Mouse (Mus musculus): ENCODE measurements around the gene Psip1.
"Not testable (repeated sequence)": the region's sequence is repeated elsewhere in the genome, so short reads cannot be mapped to it uniquely, and the experiment has no call there.

The Psip1 gene

DNA sequence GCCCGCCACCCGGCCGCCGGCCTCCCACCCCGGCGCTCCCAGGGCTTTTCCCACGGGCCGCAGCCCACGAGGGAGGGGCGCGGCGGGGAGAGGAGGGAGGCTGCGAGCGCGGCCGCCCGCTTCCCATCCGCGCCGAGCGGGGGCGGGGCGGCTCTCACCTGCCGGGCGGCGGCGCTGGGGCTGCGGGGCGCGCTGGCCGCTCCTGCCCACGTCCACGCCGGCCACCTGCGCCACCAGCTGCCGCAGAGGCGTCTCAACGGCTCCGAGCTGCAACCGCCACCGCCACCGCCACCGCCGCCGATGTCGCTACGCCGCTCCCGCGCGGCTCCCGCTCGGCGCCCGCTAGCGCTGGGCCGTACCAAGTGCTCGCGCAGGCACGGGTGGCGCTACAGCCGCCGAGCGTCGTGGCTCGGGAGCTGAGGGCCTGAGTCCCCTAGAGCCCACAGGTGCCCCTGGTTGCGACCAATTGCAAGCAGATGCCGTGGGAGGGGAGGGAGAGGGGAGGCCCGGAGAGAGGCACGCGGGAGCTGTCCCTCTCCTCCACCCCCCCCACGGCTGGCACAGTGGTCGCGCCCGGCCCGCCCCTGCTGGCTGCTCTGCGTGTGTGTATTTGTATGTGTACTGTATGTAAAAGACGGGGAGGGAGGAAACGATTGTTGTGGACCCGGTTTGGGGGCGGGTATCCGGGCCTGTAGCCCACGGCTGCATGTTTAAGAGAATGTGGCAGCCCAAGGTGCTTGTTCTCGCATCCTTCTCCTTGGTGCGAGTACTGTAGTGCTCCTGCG, at the start of gene Psip1:
TSS of gene Psip1 (minus strand) at position 343 of the 785 bp plus-strand sequence.
- peak; percentile 83 for DNase-seq (ENCODE audit: low spot score)

- DNase-seq (ENCODE audit: low spot score), result no peak
Measured at GRCm38 (mm10) chr4:83534024-83534423, 47.8 kb upstream of the Psip1 start.

GRCm38 (mm10) chr4:83533168-83533911, 47.1 kb upstream of the Psip1 start:
- DNase-seq (ENCODE audit: low spot score), result no peak

DNA sequence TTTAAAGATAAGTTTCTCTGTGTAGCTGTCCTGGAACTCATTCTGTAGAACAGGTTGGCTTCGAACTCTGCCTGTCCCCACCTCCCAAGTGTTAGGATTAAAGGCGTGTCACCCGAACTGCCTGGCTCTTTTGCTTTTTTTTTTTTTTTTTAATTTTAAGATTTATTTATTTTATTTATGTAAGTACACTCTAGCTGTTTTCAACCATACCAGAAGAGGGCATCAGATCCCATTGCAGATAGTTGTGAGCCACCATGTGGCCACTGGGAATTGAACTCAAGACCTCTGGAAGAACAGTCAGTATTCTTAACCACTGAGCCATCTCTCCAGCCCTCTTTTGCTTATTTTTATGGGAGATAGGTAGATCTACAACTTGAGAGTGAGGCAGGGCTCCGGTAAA, 43.8 kb upstream of the Psip1 start:
- DNase-seq (ENCODE audit: low spot score), result not testable (repeated sequence)

- DNase-seq (ENCODE audit: low spot score), result peak; percentile 29
Measured at GRCm38 (mm10) chr4:83527921-83528320, 41.7 kb upstream of the Psip1 start.

DNA sequence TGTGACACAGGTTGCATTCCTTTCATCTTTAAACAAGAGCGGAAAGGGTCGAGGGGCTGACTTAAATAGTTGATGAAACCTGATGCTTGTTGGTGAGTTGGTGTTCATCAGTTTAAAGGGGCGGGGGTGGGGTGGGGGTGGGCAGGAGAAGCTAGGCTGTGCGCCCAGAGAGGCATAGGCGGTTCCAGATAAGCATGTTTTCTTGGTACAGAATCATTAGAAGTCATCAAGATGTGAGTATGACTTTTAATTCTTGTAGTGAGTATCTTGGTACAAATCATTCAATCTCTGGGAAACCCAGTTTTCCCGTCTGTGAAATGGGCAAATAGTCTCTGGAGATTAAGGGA, 40.7 kb upstream of the Psip1 start:
- DNase-seq (ENCODE audit: low spot score), result no peak

- peak; percentile 40 for DNase-seq (ENCODE audit: low spot score)
Measured at GRCm38 (mm10) chr4:83526270-83526987, 40.2 kb upstream of the Psip1 start.

DNA sequence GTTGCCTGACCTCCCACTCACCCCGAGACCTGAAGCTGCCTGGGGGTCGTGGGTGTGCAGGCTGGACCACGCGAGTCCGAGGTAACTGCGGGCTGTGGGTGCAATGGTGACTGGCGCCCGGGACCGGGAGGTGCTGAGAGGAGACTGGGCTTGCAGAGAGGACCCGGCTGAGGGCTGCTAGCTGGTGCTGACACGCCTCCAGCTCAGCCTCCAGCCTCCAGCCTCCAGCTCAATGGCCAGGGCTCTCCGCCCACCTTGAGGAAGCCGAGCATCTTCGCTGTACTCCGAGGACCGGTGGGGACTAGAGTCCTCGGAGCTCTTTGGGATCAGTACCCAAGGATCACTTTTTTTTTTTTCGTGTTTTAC, 39.4 kb upstream of the Psip1 start:
- DNase-seq (ENCODE audit: low spot score), result peak; percentile 65

- DNase-seq (ENCODE audit: low spot score), result peak; percentile 95
Measured at GRCm38 (mm10) chr4:83524843-83525689, 38.8 kb upstream of the Psip1 start, which contains the start of gene Ccdc171. Ccdc171 (plus strand) TSS chr4:83525545.

- DNase-seq (ENCODE audit: low spot score), result no peak
Measured at GRCm38 (mm10) chr4:83524456-83524842, 38.2 kb upstream of the Psip1 start.

GRCm38 (mm10) chr4:83522066-83522465, 35.8 kb upstream of the Psip1 start:
- DNase-seq (ENCODE audit: low spot score), result no peak

DNA sequence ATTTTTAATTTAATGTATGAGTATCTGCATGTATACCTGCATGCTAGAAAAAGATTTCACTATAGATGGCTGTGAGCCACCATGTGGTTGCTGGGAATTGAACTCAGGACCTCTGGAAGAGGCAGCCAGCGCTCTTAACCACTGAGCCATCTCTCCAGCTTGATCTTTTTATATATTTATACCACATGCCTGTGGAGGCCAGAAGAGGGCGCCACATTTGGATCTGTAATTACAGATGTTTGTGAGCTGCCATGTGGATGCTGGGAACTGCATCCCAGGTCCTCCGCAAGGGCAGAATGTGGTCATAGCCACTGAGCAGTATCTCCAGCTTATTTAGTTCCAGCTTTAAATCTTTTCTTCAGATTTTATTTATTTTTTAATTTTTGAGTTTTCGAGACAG, 34.0 kb upstream of the Psip1 start:
- no peak for DNase-seq (ENCODE audit: low spot score)

DNA sequence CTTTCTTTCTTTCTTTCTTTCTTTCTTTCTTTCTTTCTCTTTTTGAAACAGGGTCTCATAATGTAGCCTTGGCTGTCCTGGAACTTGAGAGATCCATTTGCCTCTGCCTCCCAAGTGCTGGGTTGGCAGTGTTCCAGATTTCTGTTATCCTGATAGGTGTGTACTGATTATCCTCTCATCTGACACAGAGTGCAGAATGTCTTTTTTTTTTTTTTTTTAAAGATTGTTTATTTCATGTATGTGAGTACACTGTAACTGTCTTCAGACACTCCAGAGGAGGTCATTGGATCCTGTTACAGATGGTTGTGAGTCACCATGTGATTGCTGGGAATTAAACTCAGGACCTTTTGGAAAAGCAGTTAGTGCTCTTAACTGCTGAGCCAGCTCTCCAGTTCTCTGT, 33.5 kb upstream of the Psip1 start:
- DNase-seq (ENCODE audit: low spot score), result no peak

GRCm38 (mm10) chr4:83519148-83519547, 32.9 kb upstream of the Psip1 start:
- DNase-seq (ENCODE audit: low spot score), result no peak

GRCm38 (mm10) chr4:83516144-83516543, 29.9 kb upstream of the Psip1 start:
- DNase-seq (ENCODE audit: low spot score), result not testable (repeated sequence)

- no peak for DNase-seq (ENCODE audit: low spot score)
Measured at GRCm38 (mm10) chr4:83514976-83515669, 28.9 kb upstream of the Psip1 start.

GRCm38 (mm10) chr4:83514183-83514582, 27.9 kb upstream of the Psip1 start:
- DNase-seq (ENCODE audit: low spot score), result no peak

- DNase-seq (ENCODE audit: low spot score), result no peak
Measured at GRCm38 (mm10) chr4:83512644-83513043, 26.4 kb upstream of the Psip1 start.

DNA sequence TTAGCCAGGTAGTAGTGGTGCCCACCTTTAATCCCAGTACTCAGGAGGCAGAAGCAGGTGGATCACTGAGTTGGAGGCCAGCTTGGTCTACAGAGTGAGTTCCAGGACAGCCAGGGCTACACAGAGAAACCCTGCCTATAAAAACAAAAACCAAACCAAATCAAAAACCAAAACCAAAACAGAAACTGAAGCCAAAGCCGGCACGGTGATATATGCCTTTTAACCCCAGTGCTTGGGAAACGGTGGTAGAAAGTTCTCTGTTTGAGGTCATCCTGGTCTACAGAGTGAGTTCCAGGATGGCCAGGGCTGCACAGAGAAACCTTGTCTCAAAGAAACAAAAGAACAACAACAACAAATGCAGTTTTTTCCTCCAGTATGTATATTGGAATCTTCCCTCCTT, 26.0 kb upstream of the Psip1 start:
- DNase-seq (ENCODE audit: low spot score), result no peak

DNA sequence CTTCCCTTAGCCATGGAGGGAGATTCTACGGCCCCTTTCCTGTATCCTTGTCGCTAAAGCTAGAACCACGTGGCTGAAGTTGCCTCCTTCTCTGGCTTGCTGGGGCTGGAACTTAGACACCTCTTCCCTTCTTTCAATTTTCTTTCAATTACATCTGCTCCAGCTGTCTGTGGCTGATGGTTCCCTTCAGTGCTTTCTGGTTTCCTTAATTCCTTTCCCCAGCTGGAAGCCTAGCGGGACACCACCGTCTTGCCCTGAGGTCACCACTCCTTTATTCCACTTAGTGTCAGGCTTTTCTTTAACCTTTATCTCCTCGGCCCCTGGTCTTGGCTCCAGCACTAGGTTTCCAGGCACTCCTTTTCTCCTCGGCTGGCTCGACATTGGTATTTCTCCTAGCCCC, 24.8 kb upstream of the Psip1 start:
- DNase-seq (ENCODE audit: low spot score), result no peak

GRCm38 (mm10) chr4:83509600-83509999, 23.3 kb upstream of the Psip1 start:
- no peak for DNase-seq (ENCODE audit: low spot score)

All from MN1 (cell line).